Mouse (Mus musculus) midbrain, embryonic 12.5 days (tissue): ENCODE results near the gene Zfp335. TPM values are rescaled to one million over a fixed set of nuclear protein-coding genes. Genes with fewer than 3 reads are reported as not detected.

Experiments used
- ATAC-seq: fragments of 200-750 bp; cut with Nextera tagmentation; 2 replicates; pipeline ENCODE4 v1.8.0; 2017; ENCODE audit warnings: low read depth, moderate TSS enrichment, moderate library complexity; ENCODE audit not compliant: low FRiP score
- H3K27ac ChIP-seq: fragments of 300-500 bp; sonication (generic); replicated peaks from 2 replicates; pipeline ENCODE4 v1.5.1; 2016; ENCODE audit warnings: mild to moderate bottlenecking
- H3K27me3 ChIP-seq: fragments of 300-500 bp; sonication (generic); 2 replicates; pipeline ENCODE4 v1.6.1; 2016; ENCODE audit warnings: mild to moderate bottlenecking
- H3K36me3 ChIP-seq: fragments of 300-500 bp; sonication (generic); 2 replicates; pipeline ENCODE4 v1.6.1; 2016
- H3K4me1 ChIP-seq: fragments of 300-500 bp; sonication (generic); 2 replicates; pipeline ENCODE4 v1.6.1; 2016
- H3K4me2 ChIP-seq: fragments of 300-500 bp; sonication (generic); replicated peaks from 2 replicates; pipeline ENCODE4 v1.6.1; 2016; ENCODE audit warnings: mild to moderate bottlenecking, moderate library complexity
- H3K4me3 ChIP-seq: fragments of 300-500 bp; sonication (generic); 2 replicates; pipeline ENCODE4 v1.5.1; 2016; ENCODE audit warnings: mild to moderate bottlenecking
- H3K9ac ChIP-seq: fragments of 300-500 bp; sonication (generic); replicated peaks from 2 replicates; pipeline ENCODE4 v1.6.1; 2016; ENCODE audit warnings: mild to moderate bottlenecking, moderate library complexity
- H3K9me3 ChIP-seq: fragments of 300-500 bp; sonication (generic); 2 replicates; pipeline ENCODE4 v1.6.1; 2016; ENCODE audit warnings: mild to moderate bottlenecking
- WGBS: fragments of 180-500 bp; shearing (Covaris S2); methylation state at CpG from one replicate; pipeline ENCODE4 v1.1.7; 2016; 5-methylcytosine and 5-hydroxymethylcytosine counted together
- polyA plus RNA-seq: library from polyadenylated mRNA; unstranded; fragments of >200 nt; fragmentation: Nextera tagmentation; extraction: Ambion mirVana; gene quantifications from 2 replicates; pipeline ENCODE4 v1.2.1, GENCODE M21; 2016

The Zfp335 gene
- polyA plus RNA-seq, 1 experiment from 2014 or later, result 17.5 TPM

DNA sequence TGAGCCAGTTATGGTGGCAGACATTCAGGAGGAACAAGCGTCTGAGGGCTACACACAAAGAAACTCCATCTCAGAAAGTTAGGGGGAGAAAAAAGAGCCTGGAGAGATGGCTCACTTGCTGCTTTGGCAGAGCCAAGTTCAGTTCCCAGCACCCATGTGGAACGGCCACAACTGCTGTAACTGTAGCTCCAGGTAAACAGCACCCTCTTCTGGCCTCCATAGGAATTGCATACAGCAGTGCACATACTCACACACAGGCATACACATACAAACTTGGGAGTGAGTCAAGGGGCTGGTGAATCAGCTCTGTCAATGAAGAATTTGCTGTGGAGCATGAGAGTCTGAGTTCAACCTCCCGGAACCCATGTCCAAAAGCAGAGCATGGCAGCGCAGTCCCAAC, 5.5 kb downstream of the Zfp335 start:
- ATAC-seq, result no peak
- 100% methylated on average over 4 of the region's 4 CpGs for WGBS
- no peak overlapping the region for H3K27ac ChIP-seq
- no peaks in the 10 kb centered on the region for H3K27me3 ChIP-seq
- H3K4me3 ChIP-seq, result no peak overlapping the region
- H3K9me3 ChIP-seq, result peaks cover 7% of the 10 kb centered on the region
- H3K9ac ChIP-seq, result no peak overlapping the region
- peaks cover 15% of the 10 kb centered on the region for H3K4me1 ChIP-seq
- no peak overlapping the region for H3K4me2 ChIP-seq
- H3K36me3 ChIP-seq, result peaks cover 84% of the 10 kb centered on the region

GRCm38 (mm10) chr2:164903496-164903895, 8.1 kb downstream of the Zfp335 start:
- Histone ChIP-seq H3K4me2 (no peak overlapping the region), H3K27ac (no peak overlapping the region), H3K9ac (no peak overlapping the region), H3K4me3 (no peak overlapping the region), H3K9me3 (peaks cover 7% of the 10 kb centered on the region), H3K4me1 (no peaks in the 10 kb centered on the region), H3K36me3 (peaks cover 100% of the 10 kb centered on the region), H3K27me3 (no peaks in the 10 kb centered on the region)
- WGBS, result 67% methylated on average over 1 of the region's 1 CpGs
- ATAC-seq, result no peak

GRCm38 (mm10) chr2:164901380-164901779, 10.2 kb downstream of the Zfp335 start:
- H3K27ac ChIP-seq, result no peak overlapping the region
- H3K27me3 ChIP-seq, result no peaks in the 10 kb centered on the region
- H3K4me2 ChIP-seq, result no peak overlapping the region
- no peak overlapping the region for H3K9ac ChIP-seq
- no peak overlapping the region for H3K4me3 ChIP-seq
- no peak for ATAC-seq
- peaks cover 100% of the 10 kb centered on the region for H3K36me3 ChIP-seq
- 91% methylated on average over 13 of the region's 13 CpGs for WGBS
- no peaks in the 10 kb centered on the region for H3K4me1 ChIP-seq
- H3K9me3 ChIP-seq, result peaks cover 5% of the 10 kb centered on the region

- no peak for ATAC-seq
- peaks cover 100% of the 10 kb centered on the region for H3K36me3 ChIP-seq
These were observed 11.7 kb downstream of the Zfp335 start for GRCm38 (mm10) chr2:164899723-164900459.

GRCm38 (mm10) chr2:164899034-164899433, 12.5 kb downstream of the Zfp335 start:
- H3K9ac ChIP-seq, result no peak overlapping the region
- H3K4me1 ChIP-seq, result no peaks in the 10 kb centered on the region
- H3K4me2 ChIP-seq, result no peak overlapping the region
- no peak overlapping the region for H3K4me3 ChIP-seq
- ATAC-seq, result no peak
- H3K36me3 ChIP-seq, result peaks cover 100% of the 10 kb centered on the region
- H3K27ac ChIP-seq, result no peak overlapping the region
- WGBS, result 94% methylated on average over 15 of the region's 15 CpGs
- H3K9me3 ChIP-seq, result no peaks in the 10 kb centered on the region
- no peaks in the 10 kb centered on the region for H3K27me3 ChIP-seq

More at GRCm38 (mm10) chr2:164899723-164900459, 11.7 kb downstream of the Zfp335 start:
- Histone ChIP-seq H3K9ac (no peak overlapping the region), H3K9me3 (no peaks in the 10 kb centered on the region), H3K27me3 (no peaks in the 10 kb centered on the region), H3K4me2 (no peak overlapping the region), H3K27ac (no peak overlapping the region), H3K4me1 (no peaks in the 10 kb centered on the region), H3K4me3 (no peak overlapping the region)
- 94% methylated on average over 16 of the region's 16 CpGs for WGBS

GRCm38 (mm10) chr2:164898008-164898407, 13.5 kb downstream of the Zfp335 start:
- Histone ChIP-seq H3K4me3 (no peak overlapping the region), H3K4me1 (no peaks in the 10 kb centered on the region), H3K27me3 (no peaks in the 10 kb centered on the region), H3K36me3 (peaks cover 100% of the 10 kb centered on the region), H3K9me3 (no peaks in the 10 kb centered on the region), H3K4me2 (no peak overlapping the region), H3K27ac (no peak overlapping the region), H3K9ac (no peak overlapping the region)
- 98% methylated on average over 7 of the region's 7 CpGs for whole genome bisulfite sequencing
- ATAC-seq, result no peak

- no peak for ATAC-seq
- Histone ChIP-seq H3K9ac (no peak overlapping the region), H3K36me3 (peaks cover 100% of the 10 kb centered on the region), H3K9me3 (no peaks in the 10 kb centered on the region), H3K4me3 (no peak overlapping the region), H3K27me3 (no peaks in the 10 kb centered on the region), H3K4me2 (no peak overlapping the region), H3K4me1 (no peaks in the 10 kb centered on the region), H3K27ac (no peak overlapping the region)
- 95% methylated on average over 6 of the region's 6 CpGs for WGBS
These were observed 15.7 kb downstream of the Zfp335 start for GRCm38 (mm10) chr2:164895885-164896284.

DNA sequence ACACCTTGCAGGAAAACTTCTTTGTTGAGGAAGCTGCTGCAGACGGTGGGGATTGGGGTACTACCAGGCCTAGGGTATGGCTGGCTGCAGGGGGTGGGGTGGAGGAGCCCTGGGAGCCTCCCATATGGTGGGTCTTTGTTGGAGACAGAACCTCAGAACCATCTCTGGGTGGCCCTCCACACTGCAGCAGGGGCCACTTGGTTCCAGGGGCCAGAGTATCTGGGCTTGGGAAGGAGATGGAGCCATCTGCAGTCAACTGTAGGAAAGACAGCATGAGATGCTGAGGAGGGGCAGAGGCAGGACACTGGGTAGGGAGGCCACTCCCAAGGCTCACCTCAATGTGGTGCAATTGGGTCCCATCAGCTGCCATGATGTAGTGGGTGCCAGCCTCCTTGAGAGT, 16.9 kb downstream of the Zfp335 start:
- WGBS, result 57% methylated on average over 1 of the region's 1 CpGs
- Histone ChIP-seq H3K4me2 (no peak overlapping the region), H3K9ac (no peak overlapping the region), H3K27me3 (no peaks in the 10 kb centered on the region), H3K27ac (no peak overlapping the region), H3K4me1 (no peaks in the 10 kb centered on the region), H3K9me3 (no peaks in the 10 kb centered on the region), H3K36me3 (peaks cover 100% of the 10 kb centered on the region), H3K4me3 (no peak overlapping the region)
- ATAC-seq, result no peak

DNA sequence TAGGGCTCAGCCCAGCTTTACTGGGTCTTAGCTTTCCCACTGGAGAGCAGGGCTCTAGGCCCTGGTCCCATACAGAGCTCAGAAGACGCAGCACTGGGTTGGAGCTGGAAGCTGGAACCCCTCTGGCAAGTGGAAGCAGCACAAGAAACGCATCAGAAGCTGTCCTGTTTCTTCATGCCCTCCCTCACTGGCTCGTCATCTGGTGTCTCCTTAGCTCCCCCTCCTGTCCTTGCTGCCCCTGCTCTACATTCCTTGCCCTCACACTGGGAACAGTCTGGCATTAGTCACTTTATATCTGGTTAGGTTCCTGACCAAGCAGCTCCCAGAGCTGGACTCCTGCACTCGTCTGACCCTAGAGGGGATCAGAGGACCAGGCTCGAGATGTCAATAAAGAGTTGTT, 17.5 kb downstream of the Zfp335 start:
- Histone ChIP-seq H3K4me1 (no peaks in the 10 kb centered on the region), H3K36me3 (peaks cover 100% of the 10 kb centered on the region), H3K9ac (0 out of 2 replicates have a peak overlapping the region, but pooled peaks have one; percentile 20), H3K9me3 (no peaks in the 10 kb centered on the region), H3K27ac (no peak overlapping the region), H3K4me3 (no peak overlapping the region), H3K4me2 (no peak overlapping the region), H3K27me3 (no peaks in the 10 kb centered on the region)
- no peak for ATAC-seq
- WGBS, result 72% methylated on average over 5 of the region's 5 CpGs

- Histone ChIP-seq H3K4me1 (no peaks in the 10 kb centered on the region), H3K27ac (no peak overlapping the region), H3K4me3 (no peak overlapping the region), H3K9ac (no peak overlapping the region), H3K36me3 (peaks cover 100% of the 10 kb centered on the region), H3K4me2 (no peak overlapping the region), H3K27me3 (no peaks in the 10 kb centered on the region), H3K9me3 (no peaks in the 10 kb centered on the region)
- no peak for ATAC-seq
- WGBS, result 92% methylated on average over 6 of the region's 6 CpGs
These were observed 18.8 kb downstream of the Zfp335 start for GRCm38 (mm10) chr2:164892696-164893216.

GRCm38 (mm10) chr2:164891908-164892695, 19.5 kb downstream of the Zfp335 start:
- no peak overlapping the region for H3K4me2 ChIP-seq

More at GRCm38 (mm10) chr2:164891908-164892695, 19.5 kb downstream of the Zfp335 start:
- Histone ChIP-seq H3K9ac (no peak overlapping the region), H3K27me3 (no peaks in the 10 kb centered on the region), H3K36me3 (peaks cover 100% of the 10 kb centered on the region), H3K27ac (no peak overlapping the region), H3K9me3 (no peaks in the 10 kb centered on the region), H3K4me3 (no peak overlapping the region), H3K4me1 (no peaks in the 10 kb centered on the region)
- 88% methylated on average over 15 of the region's 15 CpGs for WGBS
- no peak for ATAC-seq
